ENCODE assay signal across 7 mouse cellular contexts in genomic region chr9:87027423-87028084, GRCm38 (mm10). TPM values are rescaled to one million over a fixed set of nuclear protein-coding genes. Genes with fewer than 3 reads are reported as not detected.
DNase-seq lines count a peak whose midpoint lies in the region; ATAC-seq and TF ChIP-seq lines count a peak whose summit lies in the region.

No protein-coding gene starts in this region.

- ATAC-seq in G1E (ENCODE audit: extremely low read depth, insufficient number of reproducible peaks, low FRiP score, poor library complexity, severe bottlenecking) = peak; percentile 57; the same call in 1 of the 2 replicates
- peak; percentile 85 for ATAC-seq in erythroblast, adult 5-6 weeks (replicated peaks; ENCODE audit: low FRiP score, poor library complexity, severe bottlenecking)
- ATAC-seq in hindbrain, embryonic 14.5 days (ENCODE audit: low FRiP score) = peak; percentile 73

- H3K27me3 ChIP-seq in G1E (ENCODE audit: insufficient read depth, low read length) = no peaks in the 10 kb centered on the region
- H3K27me3 ChIP-seq in hindbrain, embryonic 14.5 days (ENCODE audit: control insufficient read depth, insufficient read depth, low read length) = no peaks in the 10 kb centered on the region

- no peak overlapping the region for H3K27ac ChIP-seq in hindbrain, embryonic 14.5 days

- 48% methylated on average over 8 of the region's 8 CpGs for WGBS in hindbrain, embryonic 14.5 days

- no peak overlapping the region for H3K4me2 ChIP-seq in hindbrain, embryonic 14.5 days (replicated peaks)

- H3K9ac ChIP-seq in hindbrain, embryonic 14.5 days = no peak overlapping the region

- peak; percentile 78 for TF ChIP-seq CTCF in G1E (IDR thresholded peaks at IDR 0.05; ENCODE audit: low read depth, low read length)

- no peak overlapping the region for H3K4me3 ChIP-seq in G1E (ENCODE audit: low read depth, low read length)
- H3K4me3 ChIP-seq in hindbrain, embryonic 14.5 days (replicated peaks; ENCODE audit: low read length) = no peak overlapping the region

- H3K4me1 ChIP-seq in G1E (ENCODE audit: insufficient read depth, low read depth, low read length) = peaks cover 9% of the 10 kb centered on the region
- H3K4me1 ChIP-seq in hindbrain, embryonic 14.5 days (replicated peaks; ENCODE audit: control insufficient read depth, insufficient read depth, low read length) = peaks cover 7% of the 10 kb centered on the region

- peak; percentile 5 for DNase-seq in G1E (ENCODE audit: low spot score)
- peak; percentile 74 for DNase-seq in adrenal gland, postnatal 10 days
- peak; percentile 92 for DNase-seq in hindbrain, embryonic 14.5 days (ENCODE audit: low spot score)
- peak; percentile 55 to 76 for DNase-seq in layer of hippocampus, postnatal 14 days (ENCODE audit: low spot score in 2 of 2)
- peak; percentile 82 for DNase-seq in lung, postnatal 36 days
- peak; percentile 74 to 80 for DNase-seq in right cerebral cortex, postnatal 10 days (ENCODE audit: low spot score in 2 of 2)

- peaks cover 34% of the 10 kb centered on the region for H3K36me3 ChIP-seq in G1E (replicated peaks)
- peaks cover 23% of the 10 kb centered on the region for H3K36me3 ChIP-seq in hindbrain, embryonic 14.5 days (replicated peaks; ENCODE audit: control insufficient read depth, insufficient read depth)

- H3K9me3 ChIP-seq in G1E (replicated peaks) = no peaks in the 10 kb centered on the region
- no peaks in the 10 kb centered on the region for H3K9me3 ChIP-seq in hindbrain, embryonic 14.5 days (ENCODE audit: control insufficient read depth, low read length)

RNA-seq across cellular contexts. Expression of gene Cyb5r4, which starts 5.7 kb away (rescaled TPM):
- total RNA-seq in G1E (2014; fragmentation: Nextera tagmentation) (47.0 and 51.4 TPM in 2 replicates), G1E (2017) (95.9 and 116 TPM in 2 replicates)
- polyA plus RNA-seq in G1E (2012) = 11.9 and 13.8 TPM in 2 replicates
- 10 to 100 TPM; 31.7 to 35.9 TPM for total RNA-seq in adrenal gland, postnatal 10 days (2021)
- 71.3 and 80.7 TPM in 2 replicates for total RNA-seq in erythroblast, adult 5-6 weeks (2015; ENCODE audit: low replicate concordance)
- total RNA-seq in erythroblast, adult 5-6 weeks (2017; ENCODE audit: low replicate concordance) = 34.8 and 55.5 TPM in 2 replicates
- polyA plus RNA-seq in hindbrain, embryonic 14.5 days (2014; fragmentation: Nextera tagmentation; extraction: Ambion mirVana) = 59.9 and 63.6 TPM in 2 replicates
- 10 to 100 TPM; 33.8 to 33.9 TPM for total RNA-seq in layer of hippocampus, postnatal 14 days (2021)

RNA-seq across cellular contexts. Expression of gene Ripply2, which starts 12.2 kb away (rescaled TPM):
- total RNA-seq in G1E (2014; fragmentation: Nextera tagmentation) (not detected in 2 replicates), G1E (2017) (not detected in 2 replicates)
- polyA plus RNA-seq in G1E (2012) = not detected in 2 replicates
- total RNA-seq in adrenal gland, postnatal 10 days (2021) = under 1 TPM; 0.45 to 0.70 TPM
- total RNA-seq in erythroblast, adult 5-6 weeks (2015; ENCODE audit: low replicate concordance) = not detected in 2 replicates
- total RNA-seq in erythroblast, adult 5-6 weeks (2017; ENCODE audit: low replicate concordance) = not detected in 2 replicates
- polyA plus RNA-seq in hindbrain, embryonic 14.5 days (2014; fragmentation: Nextera tagmentation; extraction: Ambion mirVana) = 8.5 and 8.8 TPM in 2 replicates
- 1 to 10 TPM; 7.3 to 9.3 TPM for total RNA-seq in layer of hippocampus, postnatal 14 days (2021)

Comparison
In these comparisons a context has a peak if more than half of its experiments do, and no peak if none do; other contexts are left out.
1. DNase-seq: peak in every context shown above with its lines; median percentile 92 in hindbrain, embryonic 14.5 days; 82 in lung, postnatal 36 days; 77 in right cerebral cortex, postnatal 10 days; 74 in adrenal gland, postnatal 10 days; 66 in layer of hippocampus, postnatal 14 days; 5 in G1E.
2. RNA of gene Ripply2, which starts 12.2 kb away (total RNA-seq): 7.3 to 9.3 TPM in layer of hippocampus, postnatal 14 days; 0.45 to 0.70 TPM in adrenal gland, postnatal 10 days, not detected in G1E and not detected in erythroblast, adult 5-6 weeks; every median in the first group is over 4 times any median in the second.
3. Peak in every context shown above with its lines, with median percentiles within 50 percentile points of each other: ATAC-seq.